Mouse (Mus musculus) stomach, embryonic 16.5 days (tissue): ENCODE results near the gene Tubb2b. TPM values are rescaled to one million over a fixed set of nuclear protein-coding genes. Genes with fewer than 3 reads are reported as not detected.

ENCODE experiments used
- ATAC-seq: fragments of 200-750 bp; cut with Nextera tagmentation; 2 replicates; pipeline ENCODE4 v1.8.0; 2017; ENCODE audit warnings: moderate number of reproducible peaks, moderate TSS enrichment; ENCODE audit not compliant: insufficient read depth, low FRiP score
- H3K27ac ChIP-seq: fragments of 300-500 bp; sonication (generic); 2 replicates; pipeline ENCODE4 v1.5.1; 2014; ENCODE audit warnings: low read length
- H3K27me3 ChIP-seq: fragments of 300-500 bp; sonication (generic); 2 replicates; pipeline ENCODE4 v1.6.1; 2014; ENCODE audit warnings: low read length, control low read depth, mixed read lengths; ENCODE audit not compliant: control insufficient read depth, insufficient read depth
- H3K36me3 ChIP-seq: fragments of 300-500 bp; sonication (generic); 2 replicates; pipeline ENCODE4 v1.6.1; 2014; ENCODE audit warnings: low read length; ENCODE audit not compliant: control insufficient read depth, insufficient read depth
- H3K4me1 ChIP-seq: fragments of 300-500 bp; sonication (generic); 2 replicates; pipeline ENCODE4 v1.6.1; 2014; ENCODE audit warnings: low read length, control low read depth, mixed read lengths; ENCODE audit not compliant: control insufficient read depth, insufficient read depth
- H3K4me2 ChIP-seq: fragments of 300-500 bp; sonication (generic); 2 replicates; pipeline ENCODE4 v1.6.1; 2014; ENCODE audit warnings: low read depth, low read length, mixed read lengths
- H3K4me3 ChIP-seq: fragments of 300-500 bp; sonication (generic); replicated peaks from 2 replicates; pipeline ENCODE4 v1.5.1; 2014; ENCODE audit warnings: mild to moderate bottlenecking, low read length
- H3K9ac ChIP-seq: fragments of 300-500 bp; sonication (generic); 2 replicates; pipeline ENCODE4 v1.6.1; 2014; ENCODE audit warnings: low read length
- H3K9me3 ChIP-seq: fragments of 300-500 bp; sonication (generic); replicated peaks from 2 replicates; pipeline ENCODE4 v1.6.1; 2016; ENCODE audit warnings: low read length, control low read depth; ENCODE audit not compliant: control insufficient read depth
- WGBS: fragments of 180-500 bp; shearing (Covaris S2); extraction: QIAGEN DNeasy Blood & Tissue Kit; methylation state at CpG from one replicate; pipeline ENCODE4 v1.1.7; 2014; 5-methylcytosine and 5-hydroxymethylcytosine counted together
- polyA plus RNA-seq: library from polyadenylated mRNA; unstranded; fragments of >200 nt; fragmentation: Nextera tagmentation; extraction: Ambion mirVana; gene quantifications from 2 replicates; pipeline ENCODE4 v1.2.1, GENCODE M21; 2015

The Tubb2b gene
- polyA plus RNA-seq, 1 experiment from 2014 or later: 41.7 TPM

GRCm38 (mm10) chr13:34131011-34131707 is 893 bp upstream of the Tubb2b start:
- Histone ChIP-seq H3K9ac (peak overlapping the region; percentile 72), H3K4me2 (peak overlapping the region; percentile 91), H3K27me3 (no peaks in the 10 kb centered on the region; the same call in 1 of the 2 replicates), H3K36me3 (no peaks in the 10 kb centered on the region), H3K4me1 (peaks cover 27% of the 10 kb centered on the region), H3K27ac (peak overlapping the region; percentile 64), H3K9me3 (no peaks in the 10 kb centered on the region), H3K4me3 (peak overlapping the region; percentile 72)
- ATAC-seq: peak; percentile 42; the same call in 1 of the 2 replicates
- WGBS: under 1% methylated on average over 24 of the region's 24 CpGs

GRCm38 (mm10) chr13:34129485-34130225 is 611 bp downstream of the Tubb2b start:
- Histone ChIP-seq H3K9ac (peak overlapping the region; percentile 72), H3K27me3 (no peaks in the 10 kb centered on the region; the same call in 1 of the 2 replicates), H3K4me3 (peak overlapping the region; percentile 72), H3K4me2 (peak overlapping the region; percentile 91), H3K27ac (peak overlapping the region; percentile 72), H3K4me1 (peaks cover 27% of the 10 kb centered on the region), H3K36me3 (no peaks in the 10 kb centered on the region), H3K9me3 (no peaks in the 10 kb centered on the region)
- under 1% methylated on average over 31 of the region's 31 CpGs for WGBS
- peak; percentile 32; the same call in 1 of the 2 replicates for ATAC-seq

GRCm38 (mm10) chr13:34128276-34129114 is 1.8 kb downstream of the Tubb2b start:
- no peak for ATAC-seq
- no peaks in the 10 kb centered on the region for H3K36me3 ChIP-seq
- 70% methylated on average over 8 of the region's 9 CpGs for WGBS

GRCm38 (mm10) chr13:34125711-34126110 is 4.6 kb downstream of the Tubb2b start:
- WGBS: 78% methylated on average over 4 of the region's 4 CpGs
- Histone ChIP-seq H3K9ac (no peak overlapping the region), H3K4me1 (peaks cover 9% of the 10 kb centered on the region), H3K4me3 (no peak overlapping the region), H3K4me2 (no peak overlapping the region), H3K36me3 (no peaks in the 10 kb centered on the region), H3K27me3 (no peaks in the 10 kb centered on the region), H3K27ac (no peak overlapping the region), H3K9me3 (no peaks in the 10 kb centered on the region)
- no peak for ATAC-seq

More at GRCm38 (mm10) chr13:34128276-34129114, 1.8 kb downstream of the Tubb2b start:
- Histone ChIP-seq H3K4me2 (peak overlapping the region; percentile 91), H3K9me3 (no peaks in the 10 kb centered on the region), H3K27ac (no peak overlapping the region), H3K9ac (no peak overlapping the region), H3K4me3 (no peak overlapping the region; the same call in 1 of the 2 replicates), H3K27me3 (no peaks in the 10 kb centered on the region; the same call in 1 of the 2 replicates), H3K4me1 (peaks cover 27% of the 10 kb centered on the region)

GRCm38 (mm10) chr13:34120536-34120935 is 9.7 kb downstream of the Tubb2b start:
- no peaks in the 10 kb centered on the region for H3K27me3 ChIP-seq
- no peaks in the 10 kb centered on the region for H3K36me3 ChIP-seq
- H3K4me2 ChIP-seq: no peak overlapping the region
- no peak for ATAC-seq
- H3K4me3 ChIP-seq: no peak overlapping the region
- no peaks in the 10 kb centered on the region for H3K4me1 ChIP-seq
- no peak overlapping the region for H3K9ac ChIP-seq
- no peak overlapping the region for H3K27ac ChIP-seq
- 94% methylated on average over 2 of the region's 2 CpGs for WGBS
- H3K9me3 ChIP-seq: no peaks in the 10 kb centered on the region

GRCm38 (mm10) chr13:34119406-34119805 is 10.9 kb downstream of the Tubb2b start:
- WGBS: 18% methylated on average over 4 of the region's 4 CpGs

GRCm38 (mm10) chr13:34118816-34119215 is 11.4 kb downstream of the Tubb2b start:
- no peaks in the 10 kb centered on the region for H3K36me3 ChIP-seq
- no peaks in the 10 kb centered on the region for H3K4me1 ChIP-seq
- 65% methylated on average over 4 of the region's 4 CpGs for WGBS
- H3K4me3 ChIP-seq: no peak overlapping the region
- no peaks in the 10 kb centered on the region for H3K27me3 ChIP-seq
- H3K9me3 ChIP-seq: no peaks in the 10 kb centered on the region
- H3K4me2 ChIP-seq: no peak overlapping the region
- ATAC-seq: no peak
- H3K9ac ChIP-seq: no peak overlapping the region
- H3K27ac ChIP-seq: no peak overlapping the region

More at GRCm38 (mm10) chr13:34119406-34119805, 10.9 kb downstream of the Tubb2b start:
- Histone ChIP-seq H3K4me1 (no peaks in the 10 kb centered on the region), H3K36me3 (no peaks in the 10 kb centered on the region), H3K4me2 (no peak overlapping the region), H3K9me3 (no peaks in the 10 kb centered on the region), H3K27me3 (no peaks in the 10 kb centered on the region), H3K27ac (no peak overlapping the region), H3K9ac (no peak overlapping the region), H3K4me3 (no peak overlapping the region)
- no peak for ATAC-seq

GRCm38 (mm10) chr13:34116508-34116907 is 13.8 kb downstream of the Tubb2b start:
- H3K36me3 ChIP-seq: no peaks in the 10 kb centered on the region
- H3K27ac ChIP-seq: no peak overlapping the region
- 71% methylated on average over 6 of the region's 6 CpGs for WGBS
- ATAC-seq: no peak
- H3K27me3 ChIP-seq: no peaks in the 10 kb centered on the region
- H3K4me2 ChIP-seq: no peak overlapping the region
- H3K4me3 ChIP-seq: no peak overlapping the region
- H3K4me1 ChIP-seq: no peaks in the 10 kb centered on the region
- no peaks in the 10 kb centered on the region for H3K9me3 ChIP-seq
- no peak overlapping the region for H3K9ac ChIP-seq
